Mouse (Mus musculus) forebrain, embryonic 14.5 days (tissue): ENCODE measurements around the gene Shank3. TPM values are rescaled to one million over a fixed set of nuclear protein-coding genes. Genes with fewer than 3 reads are reported as not detected.

ENCODE experiments used
- ATAC-seq: fragments of 200-750 bp; cut with Nextera tagmentation; 2 replicates; pipeline ENCODE4 v1.8.0; 2017; ENCODE audit warnings: mild to moderate bottlenecking, moderate library complexity
- DNase-seq: peaks from one replicate; pipeline ENCODE4 v3.0.0-alpha.2; 2015; ENCODE audit warnings: low spot score
- H3K27ac ChIP-seq: fragments of 300-500 bp; sonication (generic); 2 replicates; pipeline ENCODE4 v1.5.1; 2014; ENCODE audit warnings: low read depth, mild to moderate bottlenecking, control low read depth, low read length, moderate library complexity
- H3K27me3 ChIP-seq: fragments of 300-500 bp; sonication (generic); replicated peaks from 2 replicates; pipeline ENCODE4 v1.6.1; 2014; ENCODE audit warnings: low read length, control low read depth, mixed read lengths; ENCODE audit not compliant: control insufficient read depth, insufficient read depth
- H3K36me3 ChIP-seq: fragments of 300-500 bp; sonication (generic); 2 replicates; pipeline ENCODE4 v1.6.1; 2014; ENCODE audit warnings: low read length, control low read depth; ENCODE audit not compliant: control insufficient read depth, insufficient read depth
- H3K4me1 ChIP-seq: fragments of 300-500 bp; sonication (generic); 2 replicates; pipeline ENCODE4 v1.6.1; 2014; ENCODE audit warnings: antibody characterized with exemption, low read length, control low read depth; ENCODE audit not compliant: control insufficient read depth, insufficient read depth
- H3K4me2 ChIP-seq: fragments of 300-500 bp; sonication (generic); 2 replicates; pipeline ENCODE4 v1.6.1; 2014; ENCODE audit warnings: mild to moderate bottlenecking, control low read depth, low read length
- H3K4me3 ChIP-seq: fragments of 300-500 bp; sonication (generic); 2 replicates; pipeline ENCODE4 v1.5.1; 2014; ENCODE audit warnings: low read depth, low read length, control low read depth
- H3K9ac ChIP-seq: fragments of 300-500 bp; sonication (generic); 2 replicates; pipeline ENCODE4 v1.6.1; 2014; ENCODE audit warnings: mild to moderate bottlenecking, low read length, control low read depth, moderate library complexity
- H3K9me3 ChIP-seq: fragments of 300-500 bp; sonication (generic); replicated peaks from 2 replicates; pipeline ENCODE4 v1.6.1; 2016; ENCODE audit warnings: low read length, control low read depth, mixed read lengths; ENCODE audit not compliant: control insufficient read depth
- WGBS: fragments of 180-500 bp; shearing (Covaris S2); extraction: QIAGEN DNeasy Blood & Tissue Kit; methylation state at CpG from one replicate; pipeline ENCODE4 v1.1.7; 2014; 5-methylcytosine and 5-hydroxymethylcytosine counted together
- polyA plus RNA-seq: library from polyadenylated mRNA; unstranded; fragments of >200 nt; fragmentation: Nextera tagmentation; extraction: Ambion mirVana; gene quantifications from 2 replicates; pipeline ENCODE4 v1.2.1, GENCODE M21; 2014

The Shank3 gene
- polyA plus RNA-seq, 1 experiment from 2014 or later = 4.8 TPM

DNA sequence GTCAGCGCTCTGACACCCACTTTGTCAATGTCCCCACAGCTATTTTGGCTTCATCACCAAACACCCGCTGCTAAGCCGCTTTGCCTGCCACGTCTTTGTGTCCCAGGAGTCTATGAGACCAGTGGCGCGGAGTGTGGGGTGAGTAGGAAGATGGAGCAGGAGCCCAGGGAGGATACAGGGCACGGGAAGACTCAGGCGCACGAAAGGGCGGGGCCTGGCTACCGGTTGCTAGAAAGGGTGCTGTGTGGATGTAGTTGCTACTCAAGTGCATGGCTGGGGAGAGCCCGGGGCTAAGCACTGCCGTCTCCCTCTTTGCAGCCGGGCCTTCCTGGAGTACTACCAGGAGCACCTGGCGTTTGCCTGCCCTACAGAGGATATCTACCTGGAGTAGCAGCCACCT, 38.1 kb upstream of the Shank3 start:
- Histone ChIP-seq H3K4me1 (no peaks in the 10 kb centered on the region), H3K9ac (no peak overlapping the region), H3K27ac (no peak overlapping the region), H3K27me3 (no peaks in the 10 kb centered on the region), H3K4me3 (no peak overlapping the region), H3K36me3 (peaks cover 61% of the 10 kb centered on the region), H3K9me3 (no peaks in the 10 kb centered on the region), H3K4me2 (no peak overlapping the region)
- ATAC-seq (no peak), DNase-seq (no peak)
- WGBS = 88% methylated on average over 15 of the region's 15 CpGs

- Histone ChIP-seq H3K9ac (no peak overlapping the region), H3K4me1 (no peaks in the 10 kb centered on the region), H3K27me3 (no peaks in the 10 kb centered on the region), H3K36me3 (peaks cover 53% of the 10 kb centered on the region), H3K4me2 (no peak overlapping the region), H3K4me3 (no peak overlapping the region), H3K27ac (no peak overlapping the region), H3K9me3 (no peaks in the 10 kb centered on the region)
- DNase-seq (no peak), ATAC-seq (no peak)
- 86% methylated on average over 7 of the region's 7 CpGs for WGBS
Observed at GRCm38 (mm10) chr15:89462176-89462575, 37.2 kb upstream of the Shank3 start.

DNA sequence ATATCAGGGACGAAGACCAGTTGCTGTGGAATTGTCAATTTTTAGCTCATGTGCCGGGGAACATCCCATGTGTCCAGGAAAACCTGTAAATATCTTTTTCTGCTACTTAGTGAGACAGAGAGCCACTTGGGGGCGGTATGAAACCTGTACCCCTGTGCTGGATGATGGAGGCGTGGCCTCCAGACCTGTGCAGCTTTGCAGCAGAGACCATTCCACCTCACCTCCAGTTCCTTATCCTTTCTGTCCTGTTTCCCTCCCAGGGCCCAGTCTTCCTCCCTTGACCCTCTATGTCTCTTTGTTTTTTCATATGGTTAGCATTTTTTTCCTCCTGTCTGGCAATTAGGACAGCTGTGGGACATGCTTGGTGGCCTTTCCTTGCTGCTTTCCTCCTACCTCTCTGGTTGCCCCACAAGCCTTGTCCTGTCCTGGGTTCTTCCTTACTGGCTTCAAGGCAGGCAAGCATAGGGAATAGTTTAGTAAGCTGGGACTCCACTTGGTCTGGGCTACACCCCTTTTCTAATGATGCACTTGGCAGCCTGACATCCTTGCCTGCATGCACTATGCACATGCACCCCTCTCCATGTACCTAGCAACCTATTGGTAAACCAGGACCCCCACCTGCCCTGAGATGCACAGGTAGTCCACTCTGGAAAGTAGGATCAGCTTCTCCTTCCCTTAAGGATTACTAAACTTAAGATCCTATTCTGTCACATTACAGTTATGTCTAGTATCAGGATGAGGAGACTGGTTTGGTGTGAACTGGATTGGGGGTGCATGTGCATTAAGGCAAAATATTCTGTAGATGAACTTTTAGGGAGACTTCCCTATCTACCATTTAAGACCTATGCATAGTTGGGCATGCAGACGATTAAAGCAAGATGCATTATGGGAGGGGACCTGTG, 35.8 kb upstream of the Shank3 start:
- H3K4me2 ChIP-seq = no peak overlapping the region
- no peak for ATAC-seq
- no peaks in the 10 kb centered on the region for H3K27me3 ChIP-seq
- WGBS = 67% methylated on average over 5 of the region's 5 CpGs
- H3K9ac ChIP-seq = no peak overlapping the region
- H3K27ac ChIP-seq = no peak overlapping the region
- peaks cover 39% of the 10 kb centered on the region for H3K36me3 ChIP-seq
- no peak overlapping the region for H3K4me3 ChIP-seq
- DNase-seq = no peak
- H3K4me1 ChIP-seq = no peaks in the 10 kb centered on the region
- no peaks in the 10 kb centered on the region for H3K9me3 ChIP-seq

DNA sequence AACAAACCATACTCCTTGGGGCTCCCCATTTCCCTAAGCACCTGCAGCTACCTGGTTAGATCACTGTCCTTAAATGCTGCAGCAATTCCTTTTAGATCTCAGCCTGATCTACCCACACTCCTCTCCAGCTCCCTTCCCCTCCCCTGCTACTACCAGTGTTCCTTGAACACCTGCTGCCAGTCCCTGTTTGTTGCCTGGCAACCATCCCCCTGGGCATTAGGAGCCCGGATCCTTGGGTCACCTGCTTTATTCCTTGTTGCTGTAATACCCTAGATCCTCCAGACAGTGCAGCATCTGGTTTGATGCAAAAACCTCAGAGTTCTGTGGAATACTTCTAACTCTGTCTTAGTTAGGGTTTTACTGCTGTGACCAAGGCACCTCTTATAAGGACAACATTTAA, 34.4 kb upstream of the Shank3 start:
- no peak overlapping the region for H3K9ac ChIP-seq
- ATAC-seq = peak; percentile 30
- 4% methylated on average over 1 of the region's 1 CpGs for WGBS

GRCm38 (mm10) chr15:89468577-89468976, 30.8 kb upstream of the Shank3 start:
- no peaks in the 10 kb centered on the region for H3K4me1 ChIP-seq
- no peak overlapping the region for H3K27ac ChIP-seq
- H3K4me3 ChIP-seq = no peak overlapping the region
- no peaks in the 10 kb centered on the region for H3K36me3 ChIP-seq
- H3K27me3 ChIP-seq = no peaks in the 10 kb centered on the region
- no peak overlapping the region for H3K9ac ChIP-seq
- no peaks in the 10 kb centered on the region for H3K9me3 ChIP-seq
- DNase-seq (peak; percentile 75), ATAC-seq (0 out of 2 replicates have a peak, but pooled peaks have one; percentile 28)
- WGBS = 24% methylated on average over 2 of the region's 2 CpGs
- H3K4me2 ChIP-seq = no peak overlapping the region

More for the DNA sequence above, 34.4 kb upstream of the Shank3 start:
- H3K36me3 ChIP-seq = peaks cover 25% of the 10 kb centered on the region
- peak; percentile 56 for DNase-seq
- H3K9me3 ChIP-seq = no peaks in the 10 kb centered on the region
- no peak overlapping the region for H3K4me2 ChIP-seq
- H3K4me3 ChIP-seq = no peak overlapping the region
- no peak overlapping the region for H3K27ac ChIP-seq
- no peaks in the 10 kb centered on the region for H3K27me3 ChIP-seq
- no peaks in the 10 kb centered on the region for H3K4me1 ChIP-seq

- no peak overlapping the region for H3K4me2 ChIP-seq
- no peaks in the 10 kb centered on the region for H3K27me3 ChIP-seq
- H3K27ac ChIP-seq = no peak overlapping the region
- WGBS = 90% methylated on average over 4 of the region's 4 CpGs
- H3K4me3 ChIP-seq = no peak overlapping the region
- peaks cover 6% of the 10 kb centered on the region for H3K4me1 ChIP-seq
- ATAC-seq (no peak), DNase-seq (no peak)
- H3K36me3 ChIP-seq = no peaks in the 10 kb centered on the region
- H3K9ac ChIP-seq = no peak overlapping the region
- H3K9me3 ChIP-seq = no peaks in the 10 kb centered on the region
Observed at GRCm38 (mm10) chr15:89471476-89471875, 27.9 kb upstream of the Shank3 start.

GRCm38 (mm10) chr15:89473370-89473769, 26.1 kb upstream of the Shank3 start:
- Histone ChIP-seq H3K4me2 (no peak overlapping the region), H3K9ac (no peak overlapping the region), H3K36me3 (no peaks in the 10 kb centered on the region), H3K4me1 (peaks cover 6% of the 10 kb centered on the region), H3K27me3 (no peaks in the 10 kb centered on the region; the same call in 1 of the 2 replicates), H3K9me3 (no peaks in the 10 kb centered on the region), H3K4me3 (no peak overlapping the region), H3K27ac (no peak overlapping the region)
- DNase-seq (no peak), ATAC-seq (no peak)
- 83% methylated on average over 9 of the region's 9 CpGs for WGBS

DNA sequence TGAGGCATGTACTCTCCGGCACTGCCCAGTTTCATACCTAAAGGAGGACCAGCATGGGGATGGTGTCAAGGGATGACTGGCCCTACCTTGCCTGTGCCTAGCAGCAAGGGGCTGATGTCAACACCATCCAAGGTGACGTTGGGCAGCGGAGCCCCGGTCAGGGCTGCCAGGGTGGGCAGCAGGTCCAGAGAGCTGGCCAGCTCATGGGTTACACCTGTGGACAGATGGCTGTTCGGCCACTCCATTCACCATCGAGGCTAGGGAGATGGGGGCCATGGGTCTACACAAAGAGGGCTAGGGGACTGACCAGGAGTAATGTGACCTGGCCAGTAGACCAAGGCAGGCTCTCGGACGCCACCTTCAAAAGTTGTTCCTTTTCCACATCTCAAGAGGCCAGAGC, 25.5 kb upstream of the Shank3 start:
- Histone ChIP-seq H3K9me3 (no peaks in the 10 kb centered on the region), H3K36me3 (no peaks in the 10 kb centered on the region), H3K4me3 (no peak overlapping the region), H3K4me1 (peaks cover 6% of the 10 kb centered on the region), H3K4me2 (no peak overlapping the region), H3K27ac (no peak overlapping the region), H3K27me3 (no peaks in the 10 kb centered on the region; the same call in 1 of the 2 replicates), H3K9ac (no peak overlapping the region)
- DNase-seq (no peak), ATAC-seq (no peak)
- WGBS = 96% methylated on average over 8 of the region's 8 CpGs

DNA sequence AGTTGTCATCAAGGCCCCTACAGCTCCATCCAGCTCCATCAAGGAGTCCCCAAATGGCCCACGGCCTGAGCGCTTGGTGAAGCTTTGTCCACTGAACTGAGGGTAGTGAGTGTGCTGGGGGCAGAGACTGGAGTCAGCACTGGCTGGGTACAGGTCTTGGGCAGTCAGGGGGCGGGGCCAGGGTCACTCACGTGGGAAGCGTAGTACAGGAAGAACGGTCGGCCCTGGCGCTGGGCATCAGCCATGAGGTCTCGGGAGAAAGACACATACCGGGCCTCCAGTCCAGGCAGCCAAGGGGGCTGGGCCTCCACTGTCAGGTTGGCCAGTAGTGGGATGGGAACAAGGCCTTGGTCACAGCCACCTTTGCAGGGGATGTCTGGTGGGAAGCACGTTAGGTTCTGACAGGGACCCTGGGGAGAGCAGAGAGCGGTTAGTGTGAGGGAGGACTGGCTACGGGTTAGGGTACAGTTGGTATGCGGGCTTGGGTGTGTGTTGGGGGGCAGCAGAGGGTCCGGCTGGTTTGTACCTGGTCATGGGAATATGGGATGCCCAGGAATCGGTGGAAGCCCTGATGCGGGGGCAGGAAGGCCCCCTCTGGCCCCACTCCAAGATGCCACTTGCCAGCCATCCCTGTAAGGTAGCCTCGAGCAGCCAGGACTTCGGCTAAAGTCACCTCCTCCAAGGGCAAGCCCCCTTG, 24.7 kb upstream of the Shank3 start:
- Histone ChIP-seq H3K36me3 (no peaks in the 10 kb centered on the region), H3K27me3 (no peaks in the 10 kb centered on the region; the same call in 1 of the 2 replicates), H3K9me3 (no peaks in the 10 kb centered on the region), H3K9ac (no peak overlapping the region), H3K4me1 (peaks cover 6% of the 10 kb centered on the region), H3K4me3 (no peak overlapping the region), H3K27ac (no peak overlapping the region), H3K4me2 (no peak overlapping the region; the same call in 1 of the 2 replicates)
- WGBS = 93% methylated on average over 19 of the region's 19 CpGs
- DNase-seq (no peak), ATAC-seq (no peak)
